Mouse (Mus musculus) bone marrow macrophage, adult 2 months (primary cell): ENCODE data around the gene Kif13a.

Experiments used
- CTCF ChIP-seq: IDR thresholded peaks from 2 replicates; pipeline ENCODE4 v1.5.1; 2012; ENCODE audit warnings: low read depth, mild to moderate bottlenecking, low read length, moderate library complexity
- POLR2A ChIP-seq: IDR thresholded peaks from 2 replicates; pipeline ENCODE4 v1.6.1; 2012; ENCODE audit warnings: mild to moderate bottlenecking, low read depth, low read length, borderline replicate concordance

DNA sequence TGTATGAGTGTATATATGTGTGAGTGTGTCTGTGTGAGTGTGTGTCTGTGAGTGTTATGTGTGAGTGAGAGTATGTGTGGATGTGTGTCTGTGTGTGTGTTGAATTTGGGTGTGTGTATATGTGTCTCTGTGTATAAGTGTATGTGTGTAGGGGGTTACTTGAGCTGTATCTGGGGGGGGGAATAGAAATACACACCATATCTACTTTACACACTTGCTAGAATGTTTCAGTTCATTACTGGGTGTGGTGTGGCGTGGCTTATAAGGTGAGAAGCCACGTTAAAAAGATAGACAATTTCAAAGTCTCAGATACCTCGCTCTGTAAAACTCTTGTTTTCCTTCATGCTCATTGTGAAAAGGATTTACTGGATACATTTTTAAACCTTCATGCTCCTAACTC is 152.2 kb downstream of the Kif13a start:
- TF ChIP-seq CTCF, result no peak
- no peak for TF ChIP-seq POLR2A
